Mouse (Mus musculus): ENCODE results near the gene Il2. TPM values are rescaled to one million over a fixed set of nuclear protein-coding genes. Genes with fewer than 3 reads are reported as not detected.

Gene Il2
- total RNA-seq, 2 experiments from 2014 or later = not detected

DNA sequence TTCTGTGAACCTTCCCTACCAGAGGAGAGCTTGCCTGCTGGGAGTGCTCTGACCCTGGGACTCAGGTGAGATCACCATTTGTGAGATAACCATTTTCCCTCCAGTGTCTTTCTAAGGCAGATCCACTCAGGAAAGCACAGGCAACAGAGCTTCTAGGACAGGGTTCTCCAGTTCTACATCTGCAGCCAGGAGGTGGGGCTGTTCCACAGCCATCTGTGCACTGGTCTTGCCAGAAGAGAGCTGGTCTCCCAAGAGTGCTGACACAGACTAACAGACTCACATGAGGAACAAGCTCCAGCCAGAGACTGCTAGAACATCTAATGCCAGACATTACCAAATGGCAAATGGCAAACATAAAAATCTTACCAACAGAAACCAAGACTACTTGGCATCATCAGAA is 52.5 kb downstream of the Il2 start:
- peak in 1 of 2 experiments; percentile 29 for DNase-seq (ENCODE audit: low spot score in 2 of 2)

Other genes starting within 250 kb of the Il2 start
- gene Adad1, start 62.4 kb downstream of the Il2 start, total RNA-seq (2021) = not detected
- gene Il21, start 106.7 kb upstream of the Il2 start, total RNA-seq (2021) = not detected
- gene Bbs12, start 186.6 kb upstream of the Il2 start, total RNA-seq (2021) = 1 to 10 TPM; 4.5 to 4.6 TPM
- gene Cetn4, start 186.7 kb upstream of the Il2 start, total RNA-seq (2021) = 1 to 10 TPM; 3.5 to 6.7 TPM
- gene Fgf2, start 222.4 kb upstream of the Il2 start, total RNA-seq (2021) = 1 to 10 TPM; 2.8 to 8.0 TPM